Mouse (Mus musculus): ENCODE measurements around the gene Kmt2d.
"Not testable (repeated sequence)": the region's sequence is repeated elsewhere in the genome, so short reads cannot be mapped to it uniquely, and the experiment has no call there.

Gene Kmt2d

DNA sequence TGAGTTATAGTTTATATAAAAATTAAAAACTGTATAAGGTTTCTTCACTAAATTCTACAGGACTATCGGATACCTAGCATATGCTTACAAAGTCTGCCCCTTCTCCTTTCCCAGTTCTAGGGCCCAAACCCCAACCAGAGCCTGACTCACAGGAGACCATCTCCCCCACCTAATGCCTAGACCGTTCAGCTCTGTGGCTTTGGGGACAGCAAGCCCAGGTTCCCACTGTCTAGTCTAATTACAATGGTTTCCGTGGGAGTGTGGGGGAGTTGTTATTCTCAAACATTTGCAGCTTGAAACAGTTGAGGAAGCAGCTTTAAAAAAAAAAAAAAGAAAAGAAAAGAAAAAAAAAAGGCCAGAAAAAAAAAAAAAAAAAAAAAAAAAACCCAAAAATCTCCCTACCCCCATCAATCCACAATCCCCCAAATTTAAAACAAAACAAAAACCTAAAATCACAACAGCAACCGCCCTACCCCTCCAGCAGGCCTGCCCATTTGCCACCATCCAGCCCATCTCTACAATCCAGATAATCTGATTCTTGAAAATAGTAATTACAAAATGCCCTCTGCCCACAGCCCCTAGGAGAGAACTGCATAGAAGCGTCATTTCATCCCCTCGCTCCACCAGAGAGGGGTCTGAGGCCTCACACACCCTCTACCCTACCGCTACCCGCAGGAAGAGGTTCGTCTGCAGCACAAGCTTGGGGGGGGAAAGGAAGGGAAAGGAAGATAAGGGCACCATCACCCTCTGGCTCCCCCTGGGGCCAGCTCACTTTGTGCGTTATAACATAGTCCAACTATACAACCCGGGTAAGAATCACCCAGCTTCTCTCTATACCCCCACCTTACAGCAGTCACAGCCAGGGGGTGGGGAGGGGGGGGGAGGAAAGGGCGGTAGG is 38.6 kb downstream of the Kmt2d start:
- no peak for DNase-seq (ENCODE audit: low read depth in 1 of 2, low spot score in 2 of 2)

DNA sequence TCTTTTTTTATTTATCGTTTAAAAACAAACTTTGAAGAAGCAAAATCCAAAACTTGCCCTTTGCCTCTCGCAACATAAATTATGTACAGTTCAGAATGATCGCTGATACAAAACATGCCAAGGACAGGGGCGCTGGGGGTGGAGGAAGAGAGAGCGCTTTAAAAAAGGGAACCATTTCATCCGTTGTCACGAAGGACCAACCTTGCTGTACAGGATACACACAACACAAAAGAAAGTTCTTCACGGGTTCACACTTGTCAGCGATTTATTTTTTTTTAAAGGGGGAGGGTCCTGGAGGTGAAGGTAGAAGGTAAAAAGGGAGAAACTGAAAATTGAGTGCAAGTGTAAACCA is 39.3 kb downstream of the Kmt2d start:
- no peak for DNase-seq (ENCODE audit: low read depth in 1 of 2, low spot score in 2 of 2)

GRCm38 (mm10) chr15:98830736-98831683 is 40.0 kb downstream of the Kmt2d start, which contains the start of gene Prkag1:
Prkag1 (minus strand) TSS chr15:98831521.
- DNase-seq (ENCODE audit: low read depth in 1 of 2, low spot score in 2 of 2), result peak; percentile 97 to 98

- DNase-seq (ENCODE audit: low read depth in 1 of 2, low spot score in 2 of 2), result no peak
Measured at GRCm38 (mm10) chr15:98827611-98828011, 43.4 kb downstream of the Kmt2d start.

GRCm38 (mm10) chr15:98823434-98823833 is 47.6 kb downstream of the Kmt2d start:
- DNase-seq (ENCODE audit: low read depth in 1 of 2, low spot score in 2 of 2), result no peak

DNA sequence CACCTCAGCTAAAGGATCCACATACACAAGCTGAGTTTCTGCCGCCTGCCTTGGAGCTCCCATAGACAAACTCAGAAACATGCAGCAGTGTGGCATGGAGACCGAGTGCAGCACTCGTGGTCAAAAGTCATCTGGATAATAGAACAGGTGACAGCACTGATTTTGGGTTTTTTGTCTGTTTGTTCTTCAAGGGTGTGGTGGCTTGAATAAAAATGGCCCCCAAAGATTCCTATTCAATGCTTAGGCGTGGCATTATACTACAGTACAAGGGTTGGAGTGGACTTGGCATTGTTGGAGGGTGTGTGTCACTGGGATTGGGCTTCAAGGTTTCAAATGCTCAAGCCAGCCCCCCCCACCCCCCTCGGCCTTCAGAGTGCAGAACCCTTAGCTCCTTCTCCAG is 48.9 kb downstream of the Kmt2d start:
- DNase-seq (ENCODE audit: low read depth in 1 of 2, low spot score in 2 of 2), result no peak

DNA sequence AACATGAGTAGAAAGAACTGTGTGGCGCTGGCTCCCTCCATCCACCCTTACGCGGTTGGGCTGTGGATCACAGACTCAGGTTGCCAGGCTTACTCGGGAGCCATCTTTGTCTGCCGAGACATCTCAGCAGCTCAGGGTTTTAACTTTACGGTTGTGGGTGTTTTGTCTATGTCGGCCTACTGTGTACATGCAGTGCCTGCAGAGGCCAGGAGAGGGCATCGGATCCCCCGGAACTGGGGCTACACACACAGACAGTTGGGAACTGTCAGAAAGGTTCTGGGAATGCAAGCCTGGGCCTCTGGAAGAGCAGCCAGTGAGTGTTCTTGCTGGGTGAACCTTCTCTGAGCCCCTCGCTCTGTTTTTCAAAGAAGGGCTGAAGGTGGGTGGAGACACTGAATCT is 49.6 kb downstream of the Kmt2d start:
- DNase-seq (ENCODE audit: low read depth in 1 of 2, low spot score in 2 of 2), result no peak

DNA sequence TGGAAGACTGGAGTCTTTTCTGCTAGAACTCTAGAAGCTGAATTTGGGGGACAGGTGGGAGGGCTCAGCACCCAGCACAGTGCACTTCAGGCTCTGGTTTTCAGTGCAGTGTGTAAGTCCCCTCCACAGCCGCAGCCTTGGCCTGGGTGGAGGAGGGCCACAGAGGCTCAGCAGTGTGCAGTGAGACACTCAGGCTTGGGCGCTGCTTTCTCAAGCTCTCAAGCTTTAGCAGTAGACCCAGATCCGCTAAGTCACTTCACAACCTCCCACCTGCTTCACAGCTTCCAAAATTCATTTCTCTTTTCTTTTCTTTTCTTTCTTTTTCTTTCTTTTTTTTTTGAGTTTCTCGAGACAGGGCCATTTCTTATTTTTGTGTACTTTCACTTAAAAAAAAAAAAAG is 50.1 kb downstream of the Kmt2d start:
- no peak for DNase-seq (ENCODE audit: low read depth in 1 of 2, low spot score in 2 of 2)

- no peak for DNase-seq (ENCODE audit: low read depth in 1 of 2, low spot score in 2 of 2)
Measured at GRCm38 (mm10) chr15:98818171-98818570, 52.8 kb downstream of the Kmt2d start.

DNA sequence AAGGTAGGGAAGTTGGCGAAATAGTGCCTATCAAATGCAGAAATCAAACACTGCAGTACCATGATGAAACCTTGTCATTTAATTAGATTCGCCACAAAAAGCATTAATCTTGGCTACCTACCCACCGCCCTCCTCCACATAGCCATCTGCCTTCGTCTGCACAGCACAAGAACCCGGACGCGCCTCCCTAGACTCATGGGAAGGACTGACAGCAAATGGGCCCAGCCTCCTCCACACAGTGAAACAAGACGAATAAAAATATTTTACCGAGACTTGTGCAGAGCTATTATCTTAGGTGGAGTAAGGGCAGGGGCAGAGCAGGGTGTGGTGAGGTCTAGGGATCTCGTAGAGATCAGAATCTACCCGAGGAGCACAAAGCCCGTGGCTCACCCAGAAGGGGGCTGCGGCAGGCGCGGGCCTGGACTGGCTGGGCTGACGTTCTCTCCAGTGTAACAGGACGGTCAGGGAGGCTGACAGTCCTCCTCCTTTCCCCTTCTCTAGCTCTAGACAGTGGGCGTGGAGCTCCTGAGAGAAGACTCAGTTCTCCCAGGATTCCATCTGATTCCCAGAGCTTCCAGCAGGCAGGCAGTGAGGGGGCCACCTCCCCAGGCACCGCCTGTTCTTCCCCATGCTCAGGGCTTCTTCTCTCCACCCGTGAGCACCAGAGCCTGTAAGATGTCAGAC is 58.1 kb downstream of the Kmt2d start:
- DNase-seq (ENCODE audit: low read depth in 1 of 2, low spot score in 2 of 2), result no peak

GRCm38 (mm10) chr15:98810212-98810611 is 60.8 kb downstream of the Kmt2d start:
- DNase-seq (ENCODE audit: low read depth in 1 of 2, low spot score in 2 of 2), result not testable (repeated sequence)

- no peak for DNase-seq (ENCODE audit: low read depth in 1 of 2, low spot score in 2 of 2)
Measured at GRCm38 (mm10) chr15:98809390-98809789, 61.6 kb downstream of the Kmt2d start, which contains the start of gene Ddn. Ddn (minus strand) TSS chr15:98809490.

- DNase-seq (ENCODE audit: low read depth in 1 of 2, low spot score in 2 of 2), result no peak
Measured at GRCm38 (mm10) chr15:98808651-98809134, 62.3 kb downstream of the Kmt2d start.

- DNase-seq (ENCODE audit: low read depth in 1 of 2, low spot score in 2 of 2), result no peak
Measured at GRCm38 (mm10) chr15:98807895-98808650, 62.9 kb downstream of the Kmt2d start.

DNA sequence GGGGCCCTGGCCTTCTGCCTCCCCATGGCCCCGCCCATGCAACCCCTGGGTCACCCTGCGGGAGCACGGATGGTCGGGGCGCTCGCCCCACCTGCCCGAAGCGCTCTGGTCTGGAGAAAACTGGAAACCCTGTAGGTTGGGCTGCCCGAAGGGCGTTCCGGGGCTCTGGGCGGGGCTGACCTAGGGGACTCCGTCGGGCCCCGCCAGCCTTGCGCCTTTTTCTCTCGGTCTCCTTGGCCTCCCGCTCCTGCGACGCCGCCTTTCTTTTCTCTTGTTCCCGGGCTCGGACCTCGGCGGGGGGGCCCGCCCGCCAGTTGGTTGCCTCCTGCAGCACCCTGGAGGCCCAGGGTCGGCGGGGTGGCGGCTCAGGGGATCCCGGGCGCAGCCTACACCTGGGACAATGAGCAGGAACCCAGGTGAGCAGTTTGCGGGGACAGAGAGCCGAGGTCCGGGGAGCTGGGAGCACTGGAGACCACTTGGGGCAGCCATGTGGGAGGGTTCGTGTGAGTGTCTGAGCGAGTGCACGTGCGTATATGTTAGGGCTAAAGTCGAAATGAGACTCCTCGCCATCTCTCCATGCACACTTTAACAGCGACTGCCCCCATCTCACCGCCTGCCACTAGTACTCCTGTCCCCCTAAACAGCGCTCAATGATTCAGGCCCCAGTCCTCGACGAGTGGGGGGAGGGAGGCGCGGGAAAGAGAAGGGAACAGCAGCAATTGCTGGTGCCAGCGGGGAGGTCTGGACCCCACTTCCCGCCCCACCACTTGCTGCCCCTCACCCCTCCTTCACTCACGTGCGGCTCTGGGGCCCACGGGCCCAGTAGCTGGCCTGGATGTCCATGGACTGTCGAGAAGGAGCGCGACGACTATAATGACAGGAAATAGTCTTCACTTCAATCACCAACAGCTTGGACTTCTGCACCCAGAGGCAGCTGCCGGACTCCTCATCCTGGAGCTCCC is 63.9 kb downstream of the Kmt2d start:
- no peak for DNase-seq (ENCODE audit: low read depth in 1 of 2, low spot score in 2 of 2)

- no peak for DNase-seq (ENCODE audit: low read depth in 1 of 2, low spot score in 2 of 2)
Measured at GRCm38 (mm10) chr15:98806071-98806808, 64.8 kb downstream of the Kmt2d start.

- DNase-seq (ENCODE audit: low read depth in 1 of 2, low spot score in 2 of 2), result no peak
Measured at GRCm38 (mm10) chr15:98805324-98806040, 65.5 kb downstream of the Kmt2d start.

DNA sequence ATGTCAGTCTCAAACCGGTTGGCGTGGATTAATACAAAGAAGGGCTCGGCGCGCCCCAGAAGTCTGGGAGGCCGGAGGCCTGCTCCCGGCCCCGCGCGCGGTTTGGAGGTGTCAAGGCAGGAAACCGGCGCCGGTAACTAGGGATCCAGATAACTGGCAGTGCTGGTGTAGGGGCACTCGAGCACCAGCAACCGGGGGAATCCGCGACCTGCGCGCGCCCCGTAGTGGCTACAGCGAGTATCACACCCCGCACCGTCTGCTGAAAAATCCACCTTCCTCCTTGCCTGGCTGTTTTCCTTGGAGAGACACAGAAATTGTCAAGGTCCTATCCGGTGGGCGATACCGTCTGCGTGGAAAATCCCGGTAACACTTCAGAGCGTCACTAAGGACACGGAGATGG is 67.0 kb downstream of the Kmt2d start:
- DNase-seq (ENCODE audit: low read depth in 1 of 2, low spot score in 2 of 2), result peak in 1 of 2 experiments; percentile 65
